ENCODE assay signal across 10 mouse cellular contexts in the genomic region with DNA sequence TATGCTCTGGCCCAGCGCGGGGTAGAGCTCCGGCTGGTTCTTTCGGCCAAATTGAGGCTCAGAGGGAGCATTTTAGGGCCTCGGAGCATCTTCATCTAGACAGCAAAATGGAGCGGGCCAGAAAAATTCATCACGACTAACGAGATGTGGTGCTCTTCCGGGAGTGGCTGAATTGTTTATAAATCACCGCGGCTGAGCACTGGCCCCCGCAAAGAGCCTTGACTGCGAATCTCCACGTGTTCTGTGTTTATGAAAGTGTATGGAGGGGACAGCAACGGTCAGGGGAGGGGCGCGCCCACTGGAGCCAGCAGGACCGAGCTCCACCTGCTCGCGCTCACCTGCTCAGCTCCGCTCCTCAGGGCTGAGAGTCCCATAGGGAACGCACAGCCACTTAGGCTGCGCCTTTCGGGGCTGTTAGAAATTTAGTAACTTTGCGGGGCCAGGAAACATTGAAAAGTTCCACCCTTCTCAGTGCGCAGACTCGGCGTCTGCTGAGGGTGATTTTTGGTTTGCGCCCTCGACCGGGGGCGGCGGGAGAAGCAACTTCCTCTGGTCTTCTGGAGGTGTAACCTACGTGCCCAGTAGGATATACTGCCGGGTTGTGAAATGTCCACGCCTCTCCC. TPM values are rescaled to one million over a fixed set of nuclear protein-coding genes. Genes with fewer than 3 reads are reported as not detected.
A peak's percentile ranks its signal among the peaks of the same experiment; 100 is the strongest.
DNase-seq lines count a peak whose midpoint lies in the region; ATAC-seq and TF ChIP-seq lines count a peak whose summit lies in the region.
"Had no signal": no experiment of that assay in that cellular context is flagged by ENCODE, and none has a peak within 500 bp of the region (broad histone marks: within the 10 kb centered on the region; RNA-seq: fewer than 3 reads in every experiment).

No protein-coding gene starts in this region.

- H3K9ac ChIP-seq in heart, embryonic 11.5 days (ENCODE audit: low read depth, low read length) = no peak overlapping the region
- no peak overlapping the region for H3K9ac ChIP-seq in liver, embryonic 12.5 days

- ATAC-seq in heart, embryonic 11.5 days (replicated peaks; ENCODE audit: insufficient number of reproducible peaks, low FRiP score, low TSS enrichment) = no peak
- ATAC-seq in liver, embryonic 12.5 days = no peak

- no peak for TF ChIP-seq CTCF in kidney, adult 2 months (conservative IDR thresholded peaks at IDR 0.05; ENCODE audit: insufficient read depth, insufficient read length, low read depth, low read length)

- peaks cover 79% of the 10 kb centered on the region for H3K27me3 ChIP-seq in heart, embryonic 11.5 days (ENCODE audit: control insufficient read depth, insufficient read depth, low read length)
- H3K27me3 ChIP-seq in liver, embryonic 12.5 days (replicated peaks) = peaks cover 97% of the 10 kb centered on the region
- H3K27me3 ChIP-seq in kidney, adult 2 months (replicated peaks; ENCODE audit: control insufficient read depth, insufficient read depth, low read length) = peaks cover 16% of the 10 kb centered on the region

- H3K4me1 ChIP-seq in heart, embryonic 11.5 days (ENCODE audit: control insufficient read depth, insufficient read depth, low read length) = peaks cover 15% of the 10 kb centered on the region; the same call in 1 of the 2 replicates
- H3K4me1 ChIP-seq in liver, embryonic 12.5 days = peaks cover 15% of the 10 kb centered on the region; the same call in 1 of the 2 replicates
- peaks cover 4% of the 10 kb centered on the region; the same call in 1 of the 2 replicates for H3K4me1 ChIP-seq in kidney, adult 2 months (ENCODE audit: control insufficient read depth, insufficient read depth, low read length)

- no peak overlapping the region for H3K27ac ChIP-seq in heart, embryonic 11.5 days (ENCODE audit: low read depth, low read length)
- no peak overlapping the region for H3K27ac ChIP-seq in liver, embryonic 12.5 days
- no peak overlapping the region for H3K27ac ChIP-seq in kidney, adult 2 months (ENCODE audit: insufficient read depth, low read depth, low read length)

- no peaks in the 10 kb centered on the region for H3K9me3 ChIP-seq in heart, embryonic 11.5 days (replicated peaks; ENCODE audit: control insufficient read depth, low read length)
- no peaks in the 10 kb centered on the region for H3K9me3 ChIP-seq in liver, embryonic 12.5 days (replicated peaks)

- under 1% methylated on average over 36 of the region's 36 CpGs for WGBS in heart, embryonic 11.5 days (ENCODE audit: insufficient replicate concordance)
- 1% methylated on average over 36 of the region's 36 CpGs for WGBS in liver, embryonic 12.5 days (ENCODE audit: insufficient replicate concordance)
- under 1% methylated on average over 36 of the region's 36 CpGs for WGBS in kidney, adult 2 months

- H3K36me3 ChIP-seq in heart, embryonic 11.5 days (ENCODE audit: control insufficient read depth, insufficient read depth, low read length) = no peaks in the 10 kb centered on the region
- no peaks in the 10 kb centered on the region for H3K36me3 ChIP-seq in liver, embryonic 12.5 days
- H3K36me3 ChIP-seq in kidney, adult 2 months (ENCODE audit: control insufficient read depth, insufficient read depth, low read length) = no peaks in the 10 kb centered on the region

- peak overlapping the region; percentile 81 for H3K4me2 ChIP-seq in heart, embryonic 11.5 days
- H3K4me2 ChIP-seq in liver, embryonic 12.5 days = peak overlapping the region; percentile 59

- H3K4me3 ChIP-seq in heart, embryonic 11.5 days (ENCODE audit: low read depth, low read length) = peak overlapping the region; percentile 41
- peak overlapping the region; percentile 32 for H3K4me3 ChIP-seq in liver, embryonic 12.5 days
- no peak overlapping the region for H3K4me3 ChIP-seq in kidney, adult 2 months (ENCODE audit: insufficient read depth, low read depth, low read length)

- no peak for DNase-seq in heart, adult 8-10 months (ENCODE audit: low spot score)
- DNase-seq in brain, adult 2 months (ENCODE audit: low read depth, low spot score) = peak; percentile 56
- peak; percentile 73 to 76 for DNase-seq in frontal cortex, postnatal 36 days (ENCODE audit: low spot score in 2 of 2)
- DNase-seq in right cerebral cortex, adult 18-20 months = peak; percentile 71
- no peak for DNase-seq in urinary bladder, postnatal 4 days (ENCODE audit: low spot score in 2 of 2)
- DNase-seq in kidney, adult 2 months = no peak

- TF ChIP-seq POLR2A in kidney, adult 2 months (IDR thresholded peaks at IDR 0.05; ENCODE audit: low read depth, low read length) = no peak

RNA-seq across cellular contexts. Expression of a gene that starts 2.0 kb away (rescaled TPM):
- 0.04 and 0.09 TPM in 2 replicates for polyA plus RNA-seq in heart, embryonic 11.5 days (2014; fragmentation: Nextera tagmentation; extraction: Ambion mirVana)
- total RNA-seq in heart, adult 8-10 months (2022) = under 1 TPM in 1 of 4 experiments, not detected in 3; 0.03 TPM
- not detected in 2 replicates for polyA plus RNA-seq in liver, embryonic 12.5 days (2016; fragmentation: Nextera tagmentation; extraction: Ambion mirVana)
- not detected in 2 replicates for polyA plus RNA-seq in kidney, adult 2 months (2012; rRNA removed)
- total RNA-seq: heart, adult 18-20 months; MEL had no signal

Comparison
In these comparisons a context has a peak if more than half of its experiments do, and no peak if none do; other contexts are left out.
1. DNase-seq: peak in brain, adult 2 months (single experiment), frontal cortex, postnatal 36 days (2 of 2) and right cerebral cortex, adult 18-20 months (single experiment); none in heart, adult 8-10 months (single experiment), urinary bladder, postnatal 4 days (0 of 2) and kidney, adult 2 months (single experiment).